Mouse (Mus musculus) liver, adult 2 months (tissue): Measurements from ENCODE around the gene Gm17651.

Experiments used
- CTCF ChIP-seq: fragments of 200-500 bp; IDR thresholded peaks from 2 replicates; pipeline ENCODE4 v1.5.1; 2011; ENCODE audit warnings: low read depth, low read length, control low read depth
- POLR2A ChIP-seq: fragments of 200-500 bp; IDR thresholded peaks from 2 replicates; pipeline ENCODE4 v1.6.1; 2011; ENCODE audit warnings: low read length, control low read depth; ENCODE audit not compliant: insufficient read depth; ENCODE audit errors: extremely low read depth

DNA sequence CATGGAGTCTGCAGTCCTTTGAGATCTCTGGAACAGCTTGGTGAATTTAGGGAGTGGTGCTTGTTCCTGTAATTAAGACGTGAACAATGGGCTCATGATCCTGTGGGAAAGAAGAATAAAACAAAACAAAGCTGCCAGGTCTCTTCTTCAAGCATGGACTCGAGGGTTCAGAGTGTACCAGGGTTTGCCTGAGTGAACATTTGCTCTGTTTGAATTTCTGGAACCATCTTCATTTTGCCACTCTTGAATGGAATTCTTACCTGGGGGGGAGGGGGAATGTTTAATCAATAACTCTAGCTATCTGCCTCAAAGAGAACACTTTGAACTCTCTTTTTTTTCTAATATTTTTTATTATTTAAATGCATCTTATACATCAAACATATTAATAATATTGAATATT, 49.9 kb downstream of the Gm17651 start:
- no peak for TF ChIP-seq POLR2A
- TF ChIP-seq CTCF: no peak
